Mouse (Mus musculus): ENCODE data around the gene Ttc25.

DNA sequence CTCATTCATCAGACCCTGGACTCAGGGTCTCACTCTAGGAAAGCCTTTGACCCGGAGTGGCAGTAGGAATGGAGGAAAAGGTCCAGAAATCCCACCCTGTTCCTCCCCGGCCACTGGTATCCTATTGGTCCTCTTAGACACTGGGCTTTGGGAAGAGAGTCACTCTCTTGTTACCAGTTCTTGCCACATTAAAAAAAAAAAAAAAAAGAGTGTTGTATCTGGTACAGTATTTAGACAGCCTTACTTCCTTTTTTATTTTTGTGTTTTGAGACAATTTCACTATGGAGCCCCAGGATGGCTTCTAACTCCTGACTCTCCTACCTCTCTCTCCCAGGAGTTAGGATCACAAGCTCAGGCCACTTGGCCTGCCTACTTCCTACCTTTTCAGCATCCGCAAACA, 12.2 kb downstream of the Ttc25 start:
- no peak for TF ChIP-seq HCFC1 (IDR thresholded peaks at IDR 0.05; ENCODE audit: borderline replicate concordance, insufficient read depth, low read length)
- TF ChIP-seq MAFK (IDR thresholded peaks at IDR 0.05; ENCODE audit: insufficient read depth, low read depth, low read length) = no peak

All from ES-E14 (cell line).